Mouse (Mus musculus) kidney, embryonic 14.5 days (tissue): ENCODE measurements around the gene Zfp296. TPM values are rescaled to one million over a fixed set of nuclear protein-coding genes. Genes with fewer than 3 reads are reported as not detected.

Source experiments
- ATAC-seq: fragments of 200-750 bp; cut with Nextera tagmentation; 2 replicates; pipeline ENCODE4 v1.8.0; 2017; ENCODE audit warnings: moderate number of reproducible peaks, mild to moderate bottlenecking, moderate TSS enrichment, moderate library complexity; ENCODE audit not compliant: low FRiP score, low TSS enrichment
- H3K27ac ChIP-seq: fragments of 300-500 bp; sonication (generic); 2 replicates; pipeline ENCODE4 v1.5.1; 2014; ENCODE audit warnings: low read depth, mild to moderate bottlenecking, low read length, moderate library complexity, mixed read lengths
- H3K27me3 ChIP-seq: fragments of 300-500 bp; sonication (generic); 2 replicates; pipeline ENCODE4 v1.6.1; 2014; ENCODE audit warnings: mild to moderate bottlenecking, low read length; ENCODE audit not compliant: control insufficient read depth, insufficient read depth
- H3K36me3 ChIP-seq: fragments of 300-500 bp; sonication (generic); 2 replicates; pipeline ENCODE4 v1.6.1; 2014; ENCODE audit warnings: low read length, mixed read lengths; ENCODE audit not compliant: control insufficient read depth, insufficient read depth
- H3K4me1 ChIP-seq: fragments of 300-500 bp; sonication (generic); 2 replicates; pipeline ENCODE4 v1.6.1; 2014; ENCODE audit warnings: low read length, mixed read lengths; ENCODE audit not compliant: control insufficient read depth, insufficient read depth
- H3K4me2 ChIP-seq: fragments of 300-500 bp; sonication (generic); replicated peaks from 2 replicates; pipeline ENCODE4 v1.6.1; 2014; ENCODE audit warnings: low read depth, mild to moderate bottlenecking, low read length
- H3K4me3 ChIP-seq: fragments of 300-500 bp; sonication (generic); 2 replicates; pipeline ENCODE4 v1.5.1; 2014; ENCODE audit warnings: mild to moderate bottlenecking, low read length
- H3K9ac ChIP-seq: fragments of 300-500 bp; sonication (generic); 2 replicates; pipeline ENCODE4 v1.6.1; 2014; ENCODE audit warnings: low read depth, mild to moderate bottlenecking, low read length, moderate library complexity
- H3K9me3 ChIP-seq: fragments of 300-500 bp; sonication (generic); 2 replicates; pipeline ENCODE4 v1.6.1; 2016; ENCODE audit warnings: low read length; ENCODE audit not compliant: control insufficient read depth
- WGBS: fragments of 180-500 bp; shearing (Covaris S2); extraction: QIAGEN DNeasy Blood & Tissue Kit; methylation state at CpG from one replicate; pipeline ENCODE4 v1.1.7; 2014; 5-methylcytosine and 5-hydroxymethylcytosine counted together
- polyA plus RNA-seq: library from polyadenylated mRNA; unstranded; fragments of >200 nt; fragmentation: Nextera tagmentation; extraction: Ambion mirVana; gene quantifications from 2 replicates; pipeline ENCODE4 v1.2.1, GENCODE M21; 2014

Gene Zfp296
- polyA plus RNA-seq, 1 experiment from 2014 or later: 0.68 TPM

- Histone ChIP-seq H3K36me3 (peaks cover 40% of the 10 kb centered on the region), H3K4me2 (no peak overlapping the region), H3K9ac (no peak overlapping the region), H3K27me3 (no peaks in the 10 kb centered on the region), H3K4me3 (no peak overlapping the region), H3K27ac (no peak overlapping the region), H3K9me3 (no peaks in the 10 kb centered on the region), H3K4me1 (peaks cover 10% of the 10 kb centered on the region)
- no peak for ATAC-seq
- WGBS: 88% methylated on average over 3 of the region's 3 CpGs
These were observed 7.4 kb upstream of the Zfp296 start for GRCm38 (mm10) chr7:19569647-19570046.

- ATAC-seq: peak; percentile 87
- under 1% methylated on average over 53 of the region's 53 CpGs for WGBS
- peak overlapping the region; percentile 65 for H3K9ac ChIP-seq
- H3K4me1 ChIP-seq: peaks cover 17% of the 10 kb centered on the region
- H3K9me3 ChIP-seq: no peaks in the 10 kb centered on the region
- peaks cover 25% of the 10 kb centered on the region for H3K36me3 ChIP-seq
- H3K27me3 ChIP-seq: peaks cover 21% of the 10 kb centered on the region
- H3K27ac ChIP-seq: peak overlapping the region; percentile 85
- H3K4me2 ChIP-seq: peak overlapping the region; percentile 85
- H3K4me3 ChIP-seq: peak overlapping the region; percentile 84
These were observed 3.9 kb upstream of the Zfp296 start for GRCm38 (mm10) chr7:19572926-19573775.

- Histone ChIP-seq H3K4me1 (peaks cover 17% of the 10 kb centered on the region), H3K4me2 (peak overlapping the region; percentile 85), H3K27ac (peak overlapping the region; percentile 85), H3K9ac (peak overlapping the region; percentile 65), H3K27me3 (peaks cover 23% of the 10 kb centered on the region), H3K9me3 (no peaks in the 10 kb centered on the region), H3K36me3 (peaks cover 21% of the 10 kb centered on the region), H3K4me3 (peak overlapping the region; percentile 84)
- no peak; the same call in 1 of the 2 replicates for ATAC-seq
- WGBS: 22% methylated on average over 16 of the region's 16 CpGs
These were observed 3.3 kb upstream of the Zfp296 start for GRCm38 (mm10) chr7:19573776-19574140.

- no peak overlapping the region for H3K4me2 ChIP-seq
- WGBS: 54% methylated on average over 3 of the region's 3 CpGs
- H3K27me3 ChIP-seq: peaks cover 23% of the 10 kb centered on the region
- H3K4me3 ChIP-seq: no peak overlapping the region
- peaks cover 17% of the 10 kb centered on the region for H3K4me1 ChIP-seq
- peaks cover 10% of the 10 kb centered on the region; the same call in 1 of the 2 replicates for H3K36me3 ChIP-seq
- H3K9me3 ChIP-seq: no peaks in the 10 kb centered on the region
- no peak for ATAC-seq
- no peak overlapping the region for H3K27ac ChIP-seq
- H3K9ac ChIP-seq: no peak overlapping the region
These were observed 1.5 kb upstream of the Zfp296 start for GRCm38 (mm10) chr7:19575559-19575958.

GRCm38 (mm10) chr7:19577877-19578414 lies 859 bp downstream of the Zfp296 start:
- Histone ChIP-seq H3K27ac (no peak overlapping the region), H3K9me3 (no peaks in the 10 kb centered on the region), H3K4me3 (peak overlapping the region; percentile 40), H3K36me3 (peaks cover 27% of the 10 kb centered on the region), H3K4me2 (peak overlapping the region; percentile 81), H3K4me1 (peaks cover 6% of the 10 kb centered on the region), H3K27me3 (peaks cover 23% of the 10 kb centered on the region), H3K9ac (peak overlapping the region; percentile 54)
- WGBS: 13% methylated on average over 10 of the region's 10 CpGs
- ATAC-seq: no peak

GRCm38 (mm10) chr7:19578436-19578835 lies 1.3 kb downstream of the Zfp296 start:
- Histone ChIP-seq H3K27ac (no peak overlapping the region), H3K4me3 (peak overlapping the region; percentile 40; the same call in 1 of the 2 replicates), H3K9ac (no peak overlapping the region), H3K4me1 (peaks cover 6% of the 10 kb centered on the region), H3K9me3 (no peaks in the 10 kb centered on the region), H3K36me3 (peaks cover 32% of the 10 kb centered on the region), H3K27me3 (peaks cover 23% of the 10 kb centered on the region), H3K4me2 (no peak overlapping the region)
- 75% methylated on average over 4 of the region's 4 CpGs for WGBS
- no peak for ATAC-seq

GRCm38 (mm10) chr7:19579751-19580150 lies 2.7 kb downstream of the Zfp296 start:
- no peak for ATAC-seq
- H3K27ac ChIP-seq: no peak overlapping the region
- peaks cover 23% of the 10 kb centered on the region for H3K27me3 ChIP-seq
- H3K36me3 ChIP-seq: peaks cover 45% of the 10 kb centered on the region
- no peaks in the 10 kb centered on the region for H3K9me3 ChIP-seq
- H3K9ac ChIP-seq: no peak overlapping the region
- WGBS: 89% methylated on average over 10 of the region's 10 CpGs
- peaks cover 6% of the 10 kb centered on the region for H3K4me1 ChIP-seq
- no peak overlapping the region for H3K4me2 ChIP-seq
- no peak overlapping the region for H3K4me3 ChIP-seq

GRCm38 (mm10) chr7:19580634-19581033 lies 3.5 kb downstream of the Zfp296 start:
- Histone ChIP-seq H3K9ac (no peak overlapping the region), H3K36me3 (peaks cover 54% of the 10 kb centered on the region), H3K27me3 (peaks cover 23% of the 10 kb centered on the region), H3K4me3 (no peak overlapping the region), H3K9me3 (no peaks in the 10 kb centered on the region), H3K4me2 (no peak overlapping the region), H3K4me1 (peaks cover 6% of the 10 kb centered on the region), H3K27ac (no peak overlapping the region)
- 87% methylated on average over 8 of the region's 8 CpGs for WGBS
- no peak for ATAC-seq

- Histone ChIP-seq H3K9me3 (no peaks in the 10 kb centered on the region), H3K4me1 (no peaks in the 10 kb centered on the region), H3K27me3 (no peaks in the 10 kb centered on the region), H3K27ac (no peak overlapping the region), H3K4me3 (no peak overlapping the region), H3K9ac (no peak overlapping the region), H3K36me3 (peaks cover 97% of the 10 kb centered on the region), H3K4me2 (no peak overlapping the region)
- 77% methylated on average over 46 of the region's 46 CpGs for WGBS
- ATAC-seq: no peak
These were observed 9.2 kb downstream of the Zfp296 start for GRCm38 (mm10) chr7:19586269-19586668.
